Mouse (Mus musculus): ENCODE results near the gene Ssh2. TPM values are rescaled to one million over a fixed set of nuclear protein-coding genes. Genes with fewer than 3 reads are reported as not detected.

Ssh2 gene
- polyA plus RNA-seq, 1 experiment = 6.1 TPM

- Histone ChIP-seq H3K9me3 (replicated peaks; ENCODE audit: control insufficient read depth, insufficient read depth, low read length, poor library complexity, severe bottlenecking) (no peaks in the 10 kb centered on the region), H3K36me3 (ENCODE audit: control insufficient read depth, insufficient read depth, low read length, poor library complexity, severe bottlenecking) (no peaks in the 10 kb centered on the region), H3K9ac (ENCODE audit: low read depth, poor library complexity, severe bottlenecking) (no peak overlapping the region), H3K4me3 (ENCODE audit: low read depth, low read length) (no peak overlapping the region), H3K27ac (ENCODE audit: insufficient read depth, low read length) (no peak overlapping the region), H3K4me1 (ENCODE audit: control insufficient read depth, insufficient read depth, low read length) (no peaks in the 10 kb centered on the region), H3K27me3 (ENCODE audit: control insufficient read depth, insufficient read depth, low read length, poor library complexity, severe bottlenecking) (no peaks in the 10 kb centered on the region)
- no peak for TF ChIP-seq POLR2A (IDR thresholded peaks at IDR 0.05; ENCODE audit: insufficient read depth, low read length)
- TF ChIP-seq EP300 (IDR thresholded peaks at IDR 0.05; ENCODE audit: insufficient read depth, low read depth, low read length) = no peak
- TF ChIP-seq CTCF (IDR thresholded peaks at IDR 0.05; ENCODE audit: low read depth, low read length) = no peak
Measured at GRCm38 (mm10) chr11:77363476-77363875, 147.4 kb downstream of the Ssh2 start.

- Histone ChIP-seq H3K4me3 (ENCODE audit: low read depth, low read length) (no peak overlapping the region), H3K4me1 (ENCODE audit: control insufficient read depth, insufficient read depth, low read length) (no peaks in the 10 kb centered on the region), H3K27ac (ENCODE audit: insufficient read depth, low read length) (no peak overlapping the region), H3K27me3 (ENCODE audit: control insufficient read depth, insufficient read depth, low read length, poor library complexity, severe bottlenecking) (no peaks in the 10 kb centered on the region), H3K9ac (ENCODE audit: low read depth, poor library complexity, severe bottlenecking) (no peak overlapping the region), H3K36me3 (ENCODE audit: control insufficient read depth, insufficient read depth, low read length, poor library complexity, severe bottlenecking) (no peaks in the 10 kb centered on the region), H3K9me3 (replicated peaks; ENCODE audit: control insufficient read depth, insufficient read depth, low read length, poor library complexity, severe bottlenecking) (no peaks in the 10 kb centered on the region)
- no peak for TF ChIP-seq POLR2A (IDR thresholded peaks at IDR 0.05; ENCODE audit: insufficient read depth, low read length)
- no peak for TF ChIP-seq EP300 (IDR thresholded peaks at IDR 0.05; ENCODE audit: insufficient read depth, low read depth, low read length)
- no peak for TF ChIP-seq CTCF (IDR thresholded peaks at IDR 0.05; ENCODE audit: low read depth, low read length)
Measured at GRCm38 (mm10) chr11:77364376-77364775, 148.3 kb downstream of the Ssh2 start.

- Histone ChIP-seq H3K4me3 (ENCODE audit: low read depth, low read length) (no peak overlapping the region), H3K27me3 (ENCODE audit: control insufficient read depth, insufficient read depth, low read length, poor library complexity, severe bottlenecking) (no peaks in the 10 kb centered on the region), H3K27ac (ENCODE audit: insufficient read depth, low read length) (no peak overlapping the region), H3K9ac (ENCODE audit: low read depth, poor library complexity, severe bottlenecking) (no peak overlapping the region), H3K36me3 (ENCODE audit: control insufficient read depth, insufficient read depth, low read length, poor library complexity, severe bottlenecking) (no peaks in the 10 kb centered on the region), H3K9me3 (replicated peaks; ENCODE audit: control insufficient read depth, insufficient read depth, low read length, poor library complexity, severe bottlenecking) (no peaks in the 10 kb centered on the region), H3K4me1 (ENCODE audit: control insufficient read depth, insufficient read depth, low read length) (no peaks in the 10 kb centered on the region)
- no peak for TF ChIP-seq EP300 (IDR thresholded peaks at IDR 0.05; ENCODE audit: insufficient read depth, low read depth, low read length)
- no peak for TF ChIP-seq CTCF (IDR thresholded peaks at IDR 0.05; ENCODE audit: low read depth, low read length)
Measured at GRCm38 (mm10) chr11:77365706-77366386, 149.8 kb downstream of the Ssh2 start.

GRCm38 (mm10) chr11:77367541-77368270 lies 151.6 kb downstream of the Ssh2 start:
- no peaks in the 10 kb centered on the region for H3K9me3 ChIP-seq (replicated peaks; ENCODE audit: control insufficient read depth, insufficient read depth, low read length, poor library complexity, severe bottlenecking)
- H3K27me3 ChIP-seq (ENCODE audit: control insufficient read depth, insufficient read depth, low read length, poor library complexity, severe bottlenecking) = no peaks in the 10 kb centered on the region
- TF ChIP-seq CTCF (IDR thresholded peaks at IDR 0.05; ENCODE audit: low read depth, low read length) = no peak
- TF ChIP-seq POLR2A (IDR thresholded peaks at IDR 0.05; ENCODE audit: insufficient read depth, low read length) = no peak
- TF ChIP-seq EP300 (IDR thresholded peaks at IDR 0.05; ENCODE audit: insufficient read depth, low read depth, low read length) = no peak
- no peaks in the 10 kb centered on the region for H3K36me3 ChIP-seq (ENCODE audit: control insufficient read depth, insufficient read depth, low read length, poor library complexity, severe bottlenecking)
- H3K27ac ChIP-seq (ENCODE audit: insufficient read depth, low read length) = no peak overlapping the region
- H3K4me3 ChIP-seq (ENCODE audit: low read depth, low read length) = no peak overlapping the region
- H3K9ac ChIP-seq (ENCODE audit: low read depth, poor library complexity, severe bottlenecking) = no peak overlapping the region
- no peaks in the 10 kb centered on the region for H3K4me1 ChIP-seq (ENCODE audit: control insufficient read depth, insufficient read depth, low read length)

- Histone ChIP-seq H3K27ac (ENCODE audit: insufficient read depth, low read length) (no peak overlapping the region), H3K9ac (ENCODE audit: low read depth, poor library complexity, severe bottlenecking) (no peak overlapping the region), H3K9me3 (replicated peaks; ENCODE audit: control insufficient read depth, insufficient read depth, low read length, poor library complexity, severe bottlenecking) (no peaks in the 10 kb centered on the region), H3K36me3 (ENCODE audit: control insufficient read depth, insufficient read depth, low read length, poor library complexity, severe bottlenecking) (no peaks in the 10 kb centered on the region), H3K27me3 (ENCODE audit: control insufficient read depth, insufficient read depth, low read length, poor library complexity, severe bottlenecking) (no peaks in the 10 kb centered on the region), H3K4me3 (ENCODE audit: low read depth, low read length) (no peak overlapping the region), H3K4me1 (ENCODE audit: control insufficient read depth, insufficient read depth, low read length) (no peaks in the 10 kb centered on the region)
- TF ChIP-seq CTCF (IDR thresholded peaks at IDR 0.05; ENCODE audit: low read depth, low read length) (no peak), POLR2A (IDR thresholded peaks at IDR 0.05; ENCODE audit: insufficient read depth, low read length) (no peak), EP300 (IDR thresholded peaks at IDR 0.05; ENCODE audit: insufficient read depth, low read depth, low read length) (no peak)
Measured at GRCm38 (mm10) chr11:77369188-77369840, 153.2 kb downstream of the Ssh2 start.

GRCm38 (mm10) chr11:77369841-77370191 lies 153.7 kb downstream of the Ssh2 start:
- H3K36me3 ChIP-seq (ENCODE audit: control insufficient read depth, insufficient read depth, low read length, poor library complexity, severe bottlenecking) = no peaks in the 10 kb centered on the region
- H3K4me3 ChIP-seq (ENCODE audit: low read depth, low read length) = no peak overlapping the region
- H3K4me1 ChIP-seq (ENCODE audit: control insufficient read depth, insufficient read depth, low read length) = no peaks in the 10 kb centered on the region
- TF ChIP-seq CTCF (IDR thresholded peaks at IDR 0.05; ENCODE audit: low read depth, low read length) (no peak), EP300 (IDR thresholded peaks at IDR 0.05; ENCODE audit: insufficient read depth, low read depth, low read length) (no peak), POLR2A (IDR thresholded peaks at IDR 0.05; ENCODE audit: insufficient read depth, low read length) (no peak)
- no peaks in the 10 kb centered on the region for H3K9me3 ChIP-seq (replicated peaks; ENCODE audit: control insufficient read depth, insufficient read depth, low read length, poor library complexity, severe bottlenecking)
- no peak overlapping the region for H3K27ac ChIP-seq (ENCODE audit: insufficient read depth, low read length)
- H3K27me3 ChIP-seq (ENCODE audit: control insufficient read depth, insufficient read depth, low read length, poor library complexity, severe bottlenecking) = no peaks in the 10 kb centered on the region
- H3K9ac ChIP-seq (ENCODE audit: low read depth, poor library complexity, severe bottlenecking) = no peak overlapping the region
